Mouse (Mus musculus) liver, adult 2 months (tissue): ENCODE measurements around the gene Dusp1.

Experiments used
- CTCF ChIP-seq: fragments of 200-500 bp; IDR thresholded peaks from 2 replicates; pipeline ENCODE4 v1.5.1; 2011; ENCODE audit warnings: low read depth, low read length, control low read depth
- POLR2A ChIP-seq: fragments of 200-500 bp; IDR thresholded peaks from 2 replicates; pipeline ENCODE4 v1.6.1; 2011; ENCODE audit warnings: low read length, control low read depth; ENCODE audit not compliant: insufficient read depth; ENCODE audit errors: extremely low read depth

- TF ChIP-seq CTCF (no peak), POLR2A (no peak)
Observed at GRCm38 (mm10) chr17:26514581-26515030, 47.3 kb downstream of the Dusp1 start.
